Mouse (Mus musculus): ENCODE data around the gene Polr2m. TPM values are rescaled to one million over a fixed set of nuclear protein-coding genes. Genes with fewer than 3 reads are reported as not detected.
"Not testable (repeated sequence)": the region's sequence is repeated elsewhere in the genome, so short reads cannot be mapped to it uniquely, and the experiment has no call there.

Gene Polr2m
- total RNA-seq (2021) = 100 to 1,000 TPM; 258 to 261 TPM
- long read RNA-seq, experiment 1, transcript Polr2m-202 (4 exons, 2,138 nt) = minor isoform, 36 of 893 reads
- long read RNA-seq, experiment 1, transcript Polr2m-201 (4 exons, 2,200 nt) = major isoform, 831 of 893 reads
- long read RNA-seq, experiment 1, partial matches to known transcripts = 5 of 893 reads
- long read RNA-seq, experiment 1, other reads (novel, unspliced or antisense) = 21 of 893 reads
- long read RNA-seq, experiment 2, transcript Polr2m-202 (4 exons, 2,138 nt) = minor isoform, 33 of 772 reads
- long read RNA-seq, experiment 2, transcript Polr2m-201 (4 exons, 2,200 nt) = major isoform, 716 of 772 reads
- long read RNA-seq, experiment 2, partial matches to known transcripts = 7 of 772 reads
- long read RNA-seq, experiment 2, other reads (novel, unspliced or antisense) = 15 of 772 reads

DNA sequence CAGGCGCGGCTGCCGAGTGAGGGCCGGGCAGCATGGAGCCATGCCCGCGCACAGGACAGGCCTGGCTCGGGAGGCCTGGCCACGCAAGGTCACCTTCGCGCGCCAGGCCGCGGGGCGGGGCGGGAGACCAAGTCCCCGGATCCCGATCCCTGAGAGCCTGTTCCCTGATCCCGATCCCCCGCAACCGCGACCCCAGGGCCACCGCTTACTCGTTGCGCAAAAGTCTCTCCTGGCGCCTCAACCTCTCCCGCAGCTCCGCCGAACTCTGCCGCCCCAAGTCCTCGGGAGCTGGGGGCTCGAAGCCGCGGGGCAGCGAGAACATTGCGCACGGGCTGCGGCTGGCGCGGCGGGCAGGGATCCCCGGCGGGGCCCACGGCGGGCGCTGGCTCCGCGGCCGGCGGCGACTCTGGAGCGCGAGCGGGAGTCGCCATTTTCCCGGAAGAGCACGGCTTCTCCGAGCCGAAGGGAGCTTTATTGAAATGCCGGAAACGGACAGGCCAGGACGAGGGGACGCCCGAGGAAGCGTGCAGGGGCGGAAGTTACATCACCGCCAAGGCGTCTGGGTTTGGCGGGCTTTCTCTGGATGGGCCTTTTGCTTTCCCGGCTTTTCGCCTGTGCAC lies at the start of gene Polr2m:
Gene Polr2m (minus strand): TSS at position 461 of the 620 bp plus-strand sequence.
- intact Hi-C loops (cut with DNase I) = no loop called here
- peak; percentile 95 to 97 for DNase-seq

DNA sequence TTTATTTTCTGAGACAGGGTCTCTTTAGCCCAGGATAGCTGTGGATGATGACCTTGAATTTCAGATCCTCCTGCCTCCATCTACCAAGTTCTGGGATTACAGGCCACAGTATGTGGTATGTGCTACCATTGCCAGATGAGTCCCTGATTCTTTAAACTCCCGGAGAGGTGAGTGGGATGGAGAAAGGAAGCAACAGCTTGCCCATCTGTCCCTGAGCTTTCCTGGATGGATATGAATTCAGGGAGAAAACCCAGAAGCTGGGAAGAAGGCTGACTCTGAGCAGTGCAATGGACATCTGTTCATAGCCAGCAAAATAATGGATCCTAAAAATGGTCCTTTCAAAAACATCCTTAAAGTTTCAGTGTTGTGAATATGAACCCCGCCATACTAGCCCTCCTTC lies 49.3 kb upstream of the Polr2m start:
- intact Hi-C loops (cut with DNase I) = no loop called here
- no peak for DNase-seq

GRCm38 (mm10) chr9:71529960-71530359 lies 44.2 kb upstream of the Polr2m start:
- DNase-seq = no peak
- intact Hi-C loops (cut with DNase I) = no loop called here

DNA sequence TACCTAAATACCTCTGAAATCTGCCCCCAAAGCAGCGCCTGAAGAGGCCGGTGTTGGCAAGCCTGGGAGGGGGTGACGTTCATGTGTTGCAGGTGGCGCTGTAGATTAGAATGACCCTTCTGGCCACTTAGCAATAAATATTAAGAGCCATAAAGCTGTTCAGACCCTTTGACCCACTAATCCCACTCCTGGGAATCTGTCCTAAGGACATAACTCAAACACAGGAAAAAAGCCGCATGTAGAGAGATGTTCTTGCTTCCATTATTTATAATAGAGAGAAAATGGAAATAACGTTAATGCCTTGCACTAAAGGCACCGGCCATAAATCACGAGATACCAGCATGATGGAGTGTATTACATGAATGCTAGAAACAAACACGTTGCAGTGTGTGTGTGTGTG lies 41.7 kb upstream of the Polr2m start:
- intact Hi-C loops (cut with DNase I) = no loop called here
- no peak for DNase-seq

- intact Hi-C loops (cut with DNase I) = no loop called here
- DNase-seq = no peak
Observed at GRCm38 (mm10) chr9:71523901-71524300, 38.2 kb upstream of the Polr2m start.

- intact Hi-C loops (cut with DNase I) = no loop called here
- DNase-seq = no peak
Observed at GRCm38 (mm10) chr9:71519836-71520235, 34.1 kb upstream of the Polr2m start.

- no peak for DNase-seq
- intact Hi-C loops (cut with DNase I) = no loop called here
Observed at GRCm38 (mm10) chr9:71517487-71517886, 31.8 kb upstream of the Polr2m start.

DNA sequence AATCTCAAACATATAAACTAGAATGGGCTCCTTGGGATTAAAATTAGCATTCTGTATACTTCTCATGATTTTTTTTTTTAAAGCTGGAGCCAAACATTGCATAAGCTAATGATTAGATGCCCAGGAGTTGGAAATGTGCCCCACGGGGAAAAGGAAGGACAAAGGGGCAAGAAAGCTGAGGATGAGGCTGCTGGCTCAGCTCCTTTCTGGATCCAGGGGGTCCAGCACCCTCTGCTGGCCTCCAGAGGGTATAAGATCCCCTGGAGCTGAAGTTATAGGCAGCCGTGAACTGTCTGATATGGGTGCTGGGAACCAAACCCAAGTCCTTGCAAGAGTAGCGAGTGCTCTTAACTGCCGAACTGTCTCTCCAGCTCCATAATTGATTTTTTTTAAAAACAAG lies 30.1 kb upstream of the Polr2m start:
- no peak for DNase-seq
- intact Hi-C loops (cut with DNase I) = no loop called here

DNA sequence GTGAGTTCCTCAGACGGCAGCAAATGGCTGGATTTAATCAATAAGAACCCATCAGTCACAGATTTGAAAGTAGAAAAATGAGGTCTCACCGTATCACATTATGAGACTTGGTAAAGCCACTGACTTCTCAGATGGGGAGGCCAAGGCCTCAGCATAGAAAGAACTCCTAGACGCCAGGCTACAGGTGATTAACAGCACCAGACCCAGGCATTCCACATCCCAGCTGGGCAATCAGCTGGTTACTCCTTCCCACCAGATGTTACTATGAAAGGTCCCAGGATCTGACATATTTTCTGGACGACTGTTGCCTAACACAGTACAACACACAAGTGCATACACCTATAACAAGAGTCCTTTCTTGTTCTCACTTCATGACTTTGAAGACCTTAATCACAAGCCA lies 27.8 kb upstream of the Polr2m start:
- intact Hi-C loops (cut with DNase I) = no loop called here
- DNase-seq = no peak

DNA sequence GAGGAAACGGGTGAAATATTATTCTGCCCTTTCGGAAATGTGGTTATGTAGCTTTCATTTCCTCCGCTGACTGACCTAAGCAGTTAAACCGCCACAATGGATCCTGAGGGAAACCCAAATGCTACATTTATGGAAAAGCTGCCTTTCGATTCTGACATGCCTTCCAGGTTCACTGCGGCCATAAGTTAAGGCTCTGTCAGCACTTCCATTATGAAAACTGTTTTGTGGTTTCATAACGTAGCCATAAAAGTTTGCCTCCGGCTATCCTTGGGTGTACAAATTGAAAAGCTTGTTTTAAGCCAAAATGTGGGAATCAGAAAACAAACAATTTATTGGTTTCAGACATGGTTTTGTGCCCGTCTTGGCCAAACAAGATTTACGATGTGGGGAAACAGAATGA lies 27.2 kb upstream of the Polr2m start:
- DNase-seq = no peak
- intact Hi-C loops (cut with DNase I) = no loop called here

DNA sequence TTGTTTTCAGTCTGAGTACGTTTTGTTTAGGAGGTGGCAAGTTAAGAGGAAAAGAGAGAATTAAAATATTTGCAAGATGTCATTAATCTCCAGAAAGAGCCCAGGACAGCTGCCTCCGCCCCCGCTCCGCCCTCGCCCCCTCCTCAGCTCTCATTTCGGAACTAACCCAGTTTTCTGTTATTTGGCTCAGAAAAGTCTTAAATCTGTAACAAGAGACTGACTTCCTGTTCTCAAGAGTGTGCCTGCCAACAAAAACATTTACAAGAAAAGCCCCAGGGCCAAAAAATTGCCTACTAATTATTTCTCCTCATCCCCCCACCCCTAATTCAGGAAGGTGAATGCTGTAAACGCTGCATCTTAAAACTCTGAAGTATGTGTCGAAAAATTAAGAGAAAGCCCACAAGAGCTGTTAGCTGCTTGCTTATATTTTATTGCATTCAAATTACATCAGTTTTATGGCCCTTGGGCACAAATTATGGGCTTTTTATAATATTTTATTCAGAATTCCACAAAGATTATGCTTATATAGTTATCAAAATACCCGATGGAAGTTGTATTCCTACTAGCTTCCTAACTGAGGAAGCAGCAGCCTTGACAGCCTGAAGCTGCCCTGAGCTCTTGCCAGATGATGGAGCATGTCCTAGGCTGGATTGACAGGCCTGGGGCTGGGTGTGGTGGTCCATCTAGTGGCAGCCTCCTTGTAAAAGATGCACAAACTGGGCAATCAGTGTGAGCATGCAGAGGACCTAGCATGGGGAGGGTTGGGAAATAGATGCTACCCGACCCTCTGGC lies 12.9 kb upstream of the Polr2m start:
- DNase-seq = peak in 1 of 2 experiments; percentile 28
- intact Hi-C loops (cut with DNase I) = no loop called here

- no peak for DNase-seq
Observed at GRCm38 (mm10) chr9:71496637-71497036, 10.9 kb upstream of the Polr2m start.

GRCm38 (mm10) chr9:71493771-71494170 lies 8.0 kb upstream of the Polr2m start:
- DNase-seq = no peak
- intact Hi-C loops (cut with DNase I) = no loop called here

More at GRCm38 (mm10) chr9:71496637-71497036, 10.9 kb upstream of the Polr2m start:
- intact Hi-C loops (cut with DNase I) = no loop called here

GRCm38 (mm10) chr9:71492296-71493025 lies 6.7 kb upstream of the Polr2m start:
- no peak for DNase-seq
- intact Hi-C loops (cut with DNase I) = no loop called here

- DNase-seq = no peak
- intact Hi-C loops (cut with DNase I) = no loop called here
Observed at GRCm38 (mm10) chr9:71490076-71490475, 4.3 kb upstream of the Polr2m start.

DNA sequence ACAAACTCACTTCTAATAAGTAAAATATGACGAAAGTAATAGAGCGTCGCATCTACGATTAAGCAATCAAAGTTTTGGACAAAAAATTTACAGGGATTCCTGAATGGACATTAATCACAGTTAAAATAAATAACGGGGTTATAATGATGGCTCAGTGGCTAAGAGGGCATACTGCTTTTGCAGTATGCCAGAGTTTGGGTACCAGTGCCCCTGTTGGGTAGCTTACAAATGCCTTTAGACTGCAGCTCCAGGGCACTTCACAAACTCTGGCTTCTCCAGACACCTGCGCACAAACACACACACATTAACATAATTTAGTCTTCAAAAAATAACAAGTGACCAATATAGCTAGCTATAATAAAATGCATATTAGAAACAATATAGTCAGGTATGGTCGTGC lies 392 bp upstream of the Polr2m start:
- DNase-seq = no peak
- intact Hi-C loops (cut with DNase I) = no loop called here

DNA sequence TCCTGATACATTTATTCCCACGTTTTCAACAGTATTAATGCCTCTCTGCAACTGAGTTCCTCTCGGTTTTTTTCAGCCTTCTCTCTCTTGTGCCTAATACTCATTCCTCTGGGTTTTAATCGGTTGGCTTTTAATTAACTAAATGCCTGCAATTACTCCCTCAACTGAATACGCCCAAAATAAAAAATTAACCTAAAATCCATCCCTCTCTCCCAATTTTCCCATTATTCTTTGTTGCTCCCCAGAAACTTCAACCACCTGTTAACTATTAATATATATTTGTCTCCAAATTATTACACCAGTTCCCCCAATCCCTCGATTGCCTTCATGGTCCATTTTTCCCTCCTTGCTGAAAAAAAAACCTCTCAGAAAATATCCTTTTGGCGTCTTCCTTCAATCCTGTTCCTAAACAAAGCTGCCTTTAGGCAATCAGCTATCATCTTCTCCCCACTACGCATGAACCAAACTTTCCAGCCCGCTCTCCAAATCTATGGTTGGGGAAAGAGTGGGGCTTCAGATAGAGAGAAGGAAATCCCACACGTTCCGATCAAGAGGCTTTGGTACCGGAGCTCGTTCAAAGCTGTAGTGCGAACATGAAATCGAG lies 762 bp downstream of the Polr2m start:
- DNase-seq = no peak
- intact Hi-C loops (cut with DNase I) = loop anchor here (5.0 kb wide), 1 partner anchor 132 kb away; no protein-coding TSS in a partner anchor

DNA sequence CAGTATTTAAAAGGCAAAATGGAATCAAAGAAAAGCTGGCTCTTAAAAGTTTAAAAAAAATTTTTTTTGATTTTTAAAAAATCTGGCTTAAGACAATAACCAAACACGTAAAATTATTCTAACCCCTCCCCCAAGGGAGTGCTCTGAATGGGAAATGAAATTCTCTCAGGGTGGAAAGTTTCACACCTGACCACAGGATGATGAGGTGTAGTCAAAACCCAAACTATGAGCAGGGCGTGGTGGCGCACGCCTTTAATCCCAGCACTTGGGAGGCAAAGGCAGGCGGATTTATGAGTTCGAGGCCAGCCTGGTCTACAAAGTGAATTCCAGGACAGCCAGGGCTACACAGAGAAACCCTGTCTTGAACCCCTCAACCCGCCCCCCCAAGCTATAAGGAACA lies 1.9 kb downstream of the Polr2m start:
- intact Hi-C loops (cut with DNase I) = loop anchor here (5.0 kb wide), 1 partner anchor 133 kb away; no protein-coding TSS in a partner anchor
- not testable (repeated sequence) for DNase-seq

DNA sequence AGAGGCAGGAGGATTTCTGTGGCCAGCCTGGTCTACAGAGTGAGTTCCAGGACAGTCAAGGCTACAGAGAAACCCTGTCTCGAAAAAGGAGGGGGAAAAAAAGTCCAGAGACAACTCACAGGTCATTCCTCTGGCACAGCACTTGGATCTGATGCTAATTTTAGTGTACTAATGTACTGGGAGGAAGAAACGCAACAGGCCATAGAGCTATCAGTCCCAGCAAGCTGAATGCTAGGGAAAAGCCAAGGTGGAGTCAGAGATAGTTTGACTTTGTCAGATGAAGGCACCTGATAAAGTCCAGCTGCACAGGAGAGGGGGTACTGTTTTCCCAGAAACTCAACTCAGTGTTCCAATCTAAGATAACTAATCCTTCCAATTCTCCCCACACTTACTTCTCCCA lies 5.4 kb downstream of the Polr2m start:
- intact Hi-C loops (cut with DNase I) = loop anchor here (5.0 kb wide), 1 partner anchor 137 kb away; no protein-coding TSS in a partner anchor
- DNase-seq = no peak

- no peak for DNase-seq
- intact Hi-C loops (cut with DNase I) = no loop called here
Observed at GRCm38 (mm10) chr9:71479413-71479812, 6.3 kb downstream of the Polr2m start.

Measured in heart, postnatal 14 days (tissue).